Mouse (Mus musculus) embryo, embryonic 9.5 days (tissue): ENCODE results near the gene Ptk7.
A peak's percentile ranks its signal among the peaks of the same experiment; 100 is the strongest.

Experiments
- DNase-seq: peaks from one replicate; pipeline ENCODE4 v3.0.0-alpha.2; 2017; ENCODE audit errors: extremely low spot score

Gene Ptk7

GRCm38 (mm10) chr17:46521963-46522668, 107.2 kb downstream of the Ptk7 start:
- peak; percentile 40 for DNase-seq

DNA sequence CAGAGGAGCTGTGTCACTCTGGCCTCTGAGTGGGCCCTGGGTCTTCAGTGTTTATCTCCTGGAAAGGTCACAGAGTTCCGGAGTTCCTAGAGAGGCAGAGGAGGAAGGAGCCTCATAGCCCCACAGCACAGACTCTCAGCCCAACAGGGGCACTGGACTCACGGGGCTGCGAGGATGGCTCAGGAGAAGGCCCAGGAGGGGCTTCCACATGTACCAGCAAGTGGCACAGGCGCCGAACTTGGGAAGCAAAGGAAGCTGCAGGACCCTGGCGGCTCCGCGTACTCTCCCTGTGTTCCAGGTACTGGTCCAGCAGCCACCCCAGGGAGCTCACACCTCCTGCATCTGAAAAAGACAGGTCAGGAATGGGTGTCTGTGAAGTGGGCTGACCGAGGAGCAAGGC, 108.1 kb downstream of the Ptk7 start:
- no peak for DNase-seq

DNA sequence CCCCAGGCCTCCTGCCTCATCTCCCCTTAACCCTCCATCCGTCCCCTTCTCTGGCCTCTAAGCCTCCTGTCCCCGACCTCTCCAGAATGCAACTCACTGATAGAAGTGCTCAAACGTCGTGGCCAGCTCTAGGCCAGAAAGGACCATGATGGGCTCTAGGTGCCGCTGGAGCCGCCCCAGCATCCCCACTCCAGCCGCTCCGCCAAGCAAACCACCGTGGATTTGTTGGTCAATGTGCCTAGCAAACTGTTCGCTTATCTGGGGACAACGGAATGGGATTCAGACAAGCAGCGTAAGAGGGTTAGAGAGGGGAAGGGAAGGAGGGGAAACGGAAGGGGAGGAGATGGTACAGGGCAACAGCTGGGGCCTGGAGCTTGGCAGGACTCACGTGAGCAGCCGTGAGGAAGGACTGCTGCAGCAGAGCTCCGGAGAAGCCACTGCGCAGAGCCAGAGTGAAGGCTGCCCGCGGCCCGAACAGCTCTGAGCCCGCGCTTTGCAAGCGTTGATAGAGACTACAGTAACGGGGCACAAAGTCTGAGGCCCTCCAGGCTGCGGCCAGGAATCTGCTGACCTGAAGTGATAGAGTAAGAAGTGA, 108.8 kb downstream of the Ptk7 start:
- no peak for DNase-seq

DNA sequence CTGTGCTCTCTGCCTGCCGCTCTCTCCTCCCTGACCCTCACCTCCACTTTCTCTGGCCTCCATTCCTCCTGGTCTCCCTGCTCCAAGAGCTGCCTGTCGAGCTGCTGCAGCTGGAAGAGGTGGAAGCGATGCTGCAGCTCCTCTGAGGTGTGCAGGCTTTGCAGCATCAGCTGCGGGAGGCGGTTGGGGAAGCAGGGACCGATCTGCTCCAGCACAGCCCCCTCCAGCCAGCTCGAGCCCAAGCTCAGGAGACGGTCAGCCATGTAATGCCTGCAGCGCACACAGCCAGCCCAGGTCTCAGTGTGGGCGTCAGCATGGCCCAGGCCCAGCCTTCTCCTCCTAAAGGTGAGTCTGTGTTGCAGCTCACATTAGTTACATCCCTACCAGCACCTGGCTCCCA, 109.3 kb downstream of the Ptk7 start:
- DNase-seq, result no peak
